Mouse (Mus musculus) myocyte (in vitro differentiated cells): ENCODE measurements at regions not wholly inside any gene's neighbourhood (a gene's known extent, or its start where the extent isn't known, plus 50 kb on each side); places are given as distances from the start of the nearest gene placed in this dataset.

Experiments
- CEBPB ChIP-seq: IDR thresholded peaks from 2 replicates; pipeline ENCODE4 v1.6.1; 2011; ENCODE audit warnings: mild to moderate bottlenecking, moderate library complexity; ENCODE audit not compliant: poor library complexity, insufficient read depth, severe bottlenecking
- E2F4 ChIP-seq: IDR thresholded peaks from one replicate; pipeline ENCODE4 v1.6.1; 2011; ENCODE audit warnings: mild to moderate bottlenecking, control low read depth, moderate library complexity; ENCODE audit not compliant: insufficient read depth
- MAX ChIP-seq: IDR thresholded peaks from one replicate; pipeline ENCODE4 v1.6.1; 2011; ENCODE audit warnings: low read depth, mild to moderate bottlenecking, control low read depth
- MYOD1 ChIP-seq, 3 experiments: IDR thresholded peaks; one replicate each; pipeline ENCODE4 v1.6.1; 2011; ENCODE audit warnings: control low read depth in 2 of 3, low read depth in 2 of 3, mild to moderate bottlenecking in 2 of 3, moderate library complexity in 1 of 3; ENCODE audit not compliant: insufficient read length in 2 of 3, control insufficient read depth in 1 of 3
- MYOG ChIP-seq, 3 experiments: IDR thresholded peaks; one replicate each; pipeline ENCODE4 v1.6.1; 2011; ENCODE audit warnings: control low read depth in 2 of 3, low read depth in 2 of 3, mild to moderate bottlenecking in 2 of 3; ENCODE audit not compliant: insufficient read length in 2 of 3, control insufficient read depth in 1 of 3, insufficient read depth in 1 of 3
- POLR2A ChIP-seq: IDR thresholded peaks from one replicate; pipeline ENCODE4 v1.6.1; 2011; ENCODE audit warnings: low read depth, mild to moderate bottlenecking, control low read depth, moderate library complexity; ENCODE audit not compliant: insufficient read length
- POLR2AphosphoS2 ChIP-seq: IDR thresholded peaks from one replicate; pipeline ENCODE4 v1.6.1; 2011; ENCODE audit warnings: low read depth, control low read depth; ENCODE audit not compliant: insufficient read length
- REST ChIP-seq: IDR thresholded peaks from one replicate; pipeline ENCODE4 v1.6.1; 2011; ENCODE audit warnings: mild to moderate bottlenecking, control low read depth, moderate library complexity; ENCODE audit not compliant: insufficient read depth, insufficient read length
- SRF ChIP-seq: IDR thresholded peaks from one replicate; pipeline ENCODE4 v1.6.1; 2011; ENCODE audit warnings: low read depth; ENCODE audit not compliant: control insufficient read depth, insufficient read length
- TCF12 ChIP-seq: IDR thresholded peaks from one replicate; pipeline ENCODE4 v1.6.1; 2011; ENCODE audit warnings: mild to moderate bottlenecking, control low read depth; ENCODE audit not compliant: poor library complexity, insufficient read depth, severe bottlenecking
- USF1 ChIP-seq: IDR thresholded peaks from one replicate; pipeline ENCODE4 v1.6.1; 2011; ENCODE audit warnings: low read depth, mild to moderate bottlenecking, control low read depth, moderate library complexity

DNA sequence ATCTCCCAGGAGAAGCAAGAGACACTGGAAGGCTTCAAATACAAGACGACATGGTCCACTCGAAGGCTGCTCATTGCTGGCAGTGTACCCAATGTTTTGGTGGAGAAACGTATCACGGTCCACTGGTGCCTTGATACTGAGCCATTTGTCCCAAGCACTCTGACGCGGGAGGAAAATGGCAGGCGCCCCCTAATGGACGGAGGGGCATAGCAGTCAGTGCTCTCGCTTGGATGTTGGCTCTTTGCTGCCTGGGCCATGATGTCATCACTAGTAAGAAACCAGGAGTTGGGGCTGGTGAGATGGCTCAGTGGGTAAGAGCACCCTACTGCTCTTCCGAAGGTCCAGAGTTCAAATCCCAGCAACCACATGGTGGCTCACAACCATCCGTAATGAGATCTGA is 83.5 kb upstream of the Zfp618 start:
- no peak for TF ChIP-seq MAX
- TF ChIP-seq POLR2A, result no peak
- TF ChIP-seq CEBPB, result no peak
- TF ChIP-seq POLR2AphosphoS2, result no peak
- TF ChIP-seq USF1, result no peak
- no peak for TF ChIP-seq MYOD1 (IDR thresholded peaks at IDR 0.05; ENCODE audit: control insufficient read depth in 1 of 3, insufficient read length in 2 of 3, low read depth in 2 of 3)
- no peak for TF ChIP-seq REST
- TF ChIP-seq TCF12, result no peak
- no peak for TF ChIP-seq MYOG (IDR thresholded peaks at IDR 0.05; ENCODE audit: control insufficient read depth in 1 of 3, insufficient read depth in 1 of 3, insufficient read length in 2 of 3, low read depth in 2 of 3)
- no peak for TF ChIP-seq SRF
- no peak for TF ChIP-seq E2F4
